Mouse (Mus musculus) E14TG2a.4 (cell line): Measurements from ENCODE around the gene Rcor2.

ENCODE experiments used
- CTCF ChIP-seq: conservative IDR thresholded peaks from 2 replicates; pipeline ENCODE4 v1.5.1; 2014; ENCODE audit warnings: low read length
- NANOG ChIP-seq: IDR thresholded peaks from 2 replicates; pipeline ENCODE4 v1.6.1; 2014; ENCODE audit warnings: borderline replicate concordance, low read length, mixed read lengths
- POU5F1 ChIP-seq: IDR thresholded peaks from 2 replicates; pipeline ENCODE4 v1.6.1; 2014; ENCODE audit warnings: low read length, borderline replicate concordance

- TF ChIP-seq CTCF, result no peak; the same call in none of the 2 replicates
- no peak for TF ChIP-seq POU5F1
- TF ChIP-seq NANOG, result no peak
Measured at GRCm38 (mm10) chr19:7261964-7262363, 5.2 kb upstream of the Rcor2 start.
